Mouse (Mus musculus): ENCODE data around the gene Fam160a1. TPM values are rescaled to one million over a fixed set of nuclear protein-coding genes. Genes with fewer than 3 reads are reported as not detected.

Fam160a1 gene
- 4.6 and 4.7 TPM in 2 replicates for polyA plus RNA-seq (2015; fragmentation: Nextera tagmentation; extraction: Ambion mirVana)

GRCm38 (mm10) chr3:85817191-85817590 is at the start of gene Fam160a1:
TSS of gene Fam160a1 (minus strand) at chr3:85817291.
- WGBS: 77% methylated on average over 2 of the region's 2 CpGs
- ATAC-seq (ENCODE audit: insufficient read depth, low FRiP score, low read depth): no peak
- no peaks in the 10 kb centered on the region for H3K4me1 ChIP-seq
- H3K4me2 ChIP-seq: no peak within 1 kb of the TSS
- no peaks in the 10 kb centered on the region for H3K9me3 ChIP-seq
- no peaks in the 10 kb centered on the region for H3K36me3 ChIP-seq
- H3K27ac ChIP-seq: no peak within 1 kb of the TSS
- H3K9ac ChIP-seq: no peak within 1 kb of the TSS
- no peaks in the 10 kb centered on the region for H3K27me3 ChIP-seq (replicated peaks)
- no peak within 1 kb of the TSS for H3K4me3 ChIP-seq (replicated peaks)

- Histone ChIP-seq H3K27ac (no peak overlapping the region), H3K27me3 (replicated peaks) (no peaks in the 10 kb centered on the region), H3K4me3 (replicated peaks) (no peak overlapping the region), H3K9ac (no peak overlapping the region), H3K9me3 (no peaks in the 10 kb centered on the region), H3K4me1 (no peaks in the 10 kb centered on the region), H3K36me3 (no peaks in the 10 kb centered on the region), H3K4me2 (no peak overlapping the region)
- 27% methylated on average over 3 of the region's 3 CpGs for WGBS
- no peak for ATAC-seq (ENCODE audit: insufficient read depth, low FRiP score, low read depth)
Observed at GRCm38 (mm10) chr3:85863996-85864395, 46.9 kb upstream of the Fam160a1 start.

- H3K4me3 ChIP-seq (replicated peaks): no peak overlapping the region
- H3K9ac ChIP-seq: no peak overlapping the region
- H3K4me1 ChIP-seq: no peaks in the 10 kb centered on the region
- H3K27ac ChIP-seq: no peak overlapping the region
- no peak for ATAC-seq (ENCODE audit: insufficient read depth, low FRiP score, low read depth)
- H3K9me3 ChIP-seq: no peaks in the 10 kb centered on the region
- no peaks in the 10 kb centered on the region for H3K27me3 ChIP-seq (replicated peaks)
- no peak overlapping the region for H3K4me2 ChIP-seq
- 89% methylated on average over 2 of the region's 2 CpGs for WGBS
- no peaks in the 10 kb centered on the region for H3K36me3 ChIP-seq
Observed at GRCm38 (mm10) chr3:85862886-85863285, 45.8 kb upstream of the Fam160a1 start.

- no peaks in the 10 kb centered on the region for H3K36me3 ChIP-seq
- H3K9me3 ChIP-seq: no peaks in the 10 kb centered on the region
- no peaks in the 10 kb centered on the region for H3K4me1 ChIP-seq
- no peak overlapping the region for H3K4me2 ChIP-seq
- H3K27me3 ChIP-seq (replicated peaks): no peaks in the 10 kb centered on the region
- no peak overlapping the region for H3K4me3 ChIP-seq (replicated peaks)
- WGBS: 77% methylated on average over 5 of the region's 5 CpGs
- ATAC-seq (ENCODE audit: insufficient read depth, low FRiP score, low read depth): no peak
- no peak overlapping the region for H3K27ac ChIP-seq
- H3K9ac ChIP-seq: no peak overlapping the region
Observed at GRCm38 (mm10) chr3:85860996-85861395, 43.9 kb upstream of the Fam160a1 start.

- Histone ChIP-seq H3K4me2 (no peak overlapping the region), H3K36me3 (no peaks in the 10 kb centered on the region), H3K9ac (no peak overlapping the region), H3K4me3 (replicated peaks) (no peak overlapping the region), H3K4me1 (no peaks in the 10 kb centered on the region), H3K27ac (no peak overlapping the region), H3K27me3 (replicated peaks) (no peaks in the 10 kb centered on the region), H3K9me3 (no peaks in the 10 kb centered on the region)
- ATAC-seq (ENCODE audit: insufficient read depth, low FRiP score, low read depth): no peak
- 72% methylated on average over 6 of the region's 6 CpGs for WGBS
Observed at GRCm38 (mm10) chr3:85859311-85859710, 42.2 kb upstream of the Fam160a1 start.

- Histone ChIP-seq H3K4me2 (no peak overlapping the region), H3K4me1 (no peaks in the 10 kb centered on the region), H3K36me3 (no peaks in the 10 kb centered on the region), H3K9me3 (no peaks in the 10 kb centered on the region), H3K9ac (no peak overlapping the region), H3K27ac (no peak overlapping the region), H3K27me3 (replicated peaks) (no peaks in the 10 kb centered on the region), H3K4me3 (replicated peaks) (no peak overlapping the region)
- peak; percentile 14; the same call in 1 of the 2 replicates for ATAC-seq (ENCODE audit: insufficient read depth, low FRiP score, low read depth)
- WGBS: 55% methylated on average over 11 of the region's 11 CpGs
Observed at GRCm38 (mm10) chr3:85858140-85859135, 41.3 kb upstream of the Fam160a1 start.

- 56% methylated on average over 4 of the region's 4 CpGs for WGBS
- Histone ChIP-seq H3K9me3 (no peaks in the 10 kb centered on the region), H3K4me1 (no peaks in the 10 kb centered on the region), H3K27me3 (replicated peaks) (no peaks in the 10 kb centered on the region), H3K27ac (no peak overlapping the region), H3K4me3 (replicated peaks) (no peak overlapping the region), H3K36me3 (no peaks in the 10 kb centered on the region), H3K4me2 (no peak overlapping the region), H3K9ac (no peak overlapping the region)
- ATAC-seq (ENCODE audit: insufficient read depth, low FRiP score, low read depth): no peak
Observed at GRCm38 (mm10) chr3:85857083-85857482, 40.0 kb upstream of the Fam160a1 start.

- WGBS: 84% methylated on average over 5 of the region's 5 CpGs
- no peaks in the 10 kb centered on the region for H3K9me3 ChIP-seq
- H3K4me1 ChIP-seq: no peaks in the 10 kb centered on the region
- no peaks in the 10 kb centered on the region for H3K36me3 ChIP-seq
- H3K27me3 ChIP-seq (replicated peaks): no peaks in the 10 kb centered on the region
- no peak overlapping the region for H3K27ac ChIP-seq
- no peak overlapping the region for H3K9ac ChIP-seq
- no peak for ATAC-seq (ENCODE audit: insufficient read depth, low FRiP score, low read depth)
- no peak overlapping the region for H3K4me2 ChIP-seq
- no peak overlapping the region for H3K4me3 ChIP-seq (replicated peaks)
Observed at GRCm38 (mm10) chr3:85855947-85856346, 38.9 kb upstream of the Fam160a1 start.

- Histone ChIP-seq H3K36me3 (no peaks in the 10 kb centered on the region), H3K27ac (no peak overlapping the region), H3K9ac (no peak overlapping the region), H3K4me2 (no peak overlapping the region), H3K4me3 (replicated peaks) (no peak overlapping the region), H3K27me3 (replicated peaks) (no peaks in the 10 kb centered on the region), H3K9me3 (no peaks in the 10 kb centered on the region), H3K4me1 (no peaks in the 10 kb centered on the region)
- 81% methylated on average over 3 of the region's 3 CpGs for WGBS
- ATAC-seq (ENCODE audit: insufficient read depth, low FRiP score, low read depth): no peak
Observed at GRCm38 (mm10) chr3:85855043-85855442, 38.0 kb upstream of the Fam160a1 start.

GRCm38 (mm10) chr3:85854143-85854542 is 37.1 kb upstream of the Fam160a1 start:
- no peaks in the 10 kb centered on the region for H3K4me1 ChIP-seq
- no peaks in the 10 kb centered on the region for H3K9me3 ChIP-seq
- no peak overlapping the region for H3K27ac ChIP-seq
- 91% methylated on average over 6 of the region's 6 CpGs for WGBS
- no peak for ATAC-seq (ENCODE audit: insufficient read depth, low FRiP score, low read depth)
- no peaks in the 10 kb centered on the region for H3K27me3 ChIP-seq (replicated peaks)
- no peaks in the 10 kb centered on the region for H3K36me3 ChIP-seq
- H3K4me2 ChIP-seq: no peak overlapping the region
- H3K9ac ChIP-seq: no peak overlapping the region
- no peak overlapping the region for H3K4me3 ChIP-seq (replicated peaks)

- no peaks in the 10 kb centered on the region for H3K9me3 ChIP-seq
- no peak overlapping the region for H3K9ac ChIP-seq
- no peaks in the 10 kb centered on the region for H3K27me3 ChIP-seq (replicated peaks)
- no peak overlapping the region for H3K4me2 ChIP-seq
- no peak for ATAC-seq (ENCODE audit: insufficient read depth, low FRiP score, low read depth)
- H3K27ac ChIP-seq: no peak overlapping the region
- 79% methylated on average over 3 of the region's 4 CpGs for WGBS
- H3K4me1 ChIP-seq: no peaks in the 10 kb centered on the region
- H3K36me3 ChIP-seq: no peaks in the 10 kb centered on the region
- H3K4me3 ChIP-seq (replicated peaks): no peak overlapping the region
Observed at GRCm38 (mm10) chr3:85853715-85854114, 36.6 kb upstream of the Fam160a1 start.

- H3K36me3 ChIP-seq: no peaks in the 10 kb centered on the region
- no peaks in the 10 kb centered on the region for H3K9me3 ChIP-seq
- ATAC-seq (ENCODE audit: insufficient read depth, low FRiP score, low read depth): no peak
- no peaks in the 10 kb centered on the region for H3K4me1 ChIP-seq
- 75% methylated on average over 1 of the region's 1 CpGs for WGBS
- H3K27ac ChIP-seq: no peak overlapping the region
- no peak overlapping the region for H3K4me2 ChIP-seq
- no peak overlapping the region for H3K9ac ChIP-seq
- H3K4me3 ChIP-seq (replicated peaks): no peak overlapping the region
- no peaks in the 10 kb centered on the region for H3K27me3 ChIP-seq (replicated peaks)
Observed at GRCm38 (mm10) chr3:85850079-85850478, 33.0 kb upstream of the Fam160a1 start.
